Mouse (Mus musculus): ENCODE results near the gene Olfr288. TPM values are rescaled to one million over a fixed set of nuclear protein-coding genes. Genes with fewer than 3 reads are reported as not detected.

Olfr288 gene
- polyA plus RNA-seq, 1 experiment from 2014 or later: not detected

- WGBS: under 1% methylated on average over 38 of the region's 38 CpGs
- H3K9ac ChIP-seq (ENCODE audit: low read depth, low read length): peak overlapping the region; percentile 92
- peaks cover 6% of the 10 kb centered on the region; the same call in 1 of the 2 replicates for H3K4me1 ChIP-seq (ENCODE audit: control insufficient read depth, insufficient read depth, low read length)
- DNase-seq (ENCODE audit: low spot score) (peak; percentile 96), ATAC-seq (ENCODE audit: low read depth) (peak; percentile 96)
- no peaks in the 10 kb centered on the region for H3K27me3 ChIP-seq (replicated peaks; ENCODE audit: control insufficient read depth, insufficient read depth, low read length)
- H3K4me3 ChIP-seq (ENCODE audit: low read depth, low read length): peak overlapping the region; percentile 98
- H3K27ac ChIP-seq (replicated peaks; ENCODE audit: low read depth, low read length): peak overlapping the region; percentile 77
- peak overlapping the region; percentile 83 for H3K4me2 ChIP-seq (ENCODE audit: low read depth, low read length)
- H3K36me3 ChIP-seq (ENCODE audit: control insufficient read depth, insufficient read depth, low read length): peaks cover 17% of the 10 kb centered on the region
- no peaks in the 10 kb centered on the region for H3K9me3 ChIP-seq (ENCODE audit: control insufficient read depth, low read length)
These were observed 49.7 kb downstream of the Olfr288 start for GRCm38 (mm10) chr15:98145559-98146181.

- ATAC-seq (ENCODE audit: low read depth) (peak; percentile 31), DNase-seq (ENCODE audit: low spot score) (no peak)
- Histone ChIP-seq H3K4me1 (ENCODE audit: control insufficient read depth, insufficient read depth, low read length) (peaks cover 6% of the 10 kb centered on the region; the same call in 1 of the 2 replicates), H3K4me2 (ENCODE audit: low read depth, low read length) (peak overlapping the region; percentile 83), H3K9me3 (ENCODE audit: control insufficient read depth, low read length) (no peaks in the 10 kb centered on the region), H3K9ac (ENCODE audit: low read depth, low read length) (peak overlapping the region; percentile 92), H3K4me3 (ENCODE audit: low read depth, low read length) (peak overlapping the region; percentile 98), H3K36me3 (ENCODE audit: control insufficient read depth, insufficient read depth, low read length) (peaks cover 24% of the 10 kb centered on the region), H3K27ac (replicated peaks; ENCODE audit: low read depth, low read length) (peak overlapping the region; percentile 77), H3K27me3 (replicated peaks; ENCODE audit: control insufficient read depth, insufficient read depth, low read length) (no peaks in the 10 kb centered on the region)
- under 1% methylated on average over 20 of the region's 36 CpGs for WGBS
These were observed 50.4 kb downstream of the Olfr288 start for GRCm38 (mm10) chr15:98144861-98145507.

- DNase-seq (ENCODE audit: low spot score) (no peak), ATAC-seq (ENCODE audit: low read depth) (no peak)
- 78% methylated on average over 10 of the region's 10 CpGs for WGBS
- no peaks in the 10 kb centered on the region for H3K27me3 ChIP-seq (replicated peaks; ENCODE audit: control insufficient read depth, insufficient read depth, low read length)
- peaks cover 36% of the 10 kb centered on the region for H3K36me3 ChIP-seq (ENCODE audit: control insufficient read depth, insufficient read depth, low read length)
- no peak overlapping the region for H3K4me2 ChIP-seq (ENCODE audit: low read depth, low read length)
- peaks cover 6% of the 10 kb centered on the region; the same call in 1 of the 2 replicates for H3K4me1 ChIP-seq (ENCODE audit: control insufficient read depth, insufficient read depth, low read length)
- no peak overlapping the region for H3K27ac ChIP-seq (replicated peaks; ENCODE audit: low read depth, low read length)
- H3K9me3 ChIP-seq (ENCODE audit: control insufficient read depth, low read length): no peaks in the 10 kb centered on the region
- H3K9ac ChIP-seq (ENCODE audit: low read depth, low read length): no peak overlapping the region
- H3K4me3 ChIP-seq (ENCODE audit: low read depth, low read length): no peak overlapping the region
These were observed 52.8 kb downstream of the Olfr288 start for GRCm38 (mm10) chr15:98142515-98142914.

- no peak overlapping the region for H3K4me3 ChIP-seq (ENCODE audit: low read depth, low read length)
- DNase-seq (ENCODE audit: low spot score) (no peak), ATAC-seq (ENCODE audit: low read depth) (no peak)
- H3K27ac ChIP-seq (replicated peaks; ENCODE audit: low read depth, low read length): no peak overlapping the region
- WGBS: 75% methylated on average over 5 of the region's 5 CpGs
- peaks cover 53% of the 10 kb centered on the region for H3K36me3 ChIP-seq (ENCODE audit: control insufficient read depth, insufficient read depth, low read length)
- no peaks in the 10 kb centered on the region for H3K27me3 ChIP-seq (replicated peaks; ENCODE audit: control insufficient read depth, insufficient read depth, low read length)
- H3K9ac ChIP-seq (ENCODE audit: low read depth, low read length): no peak overlapping the region
- H3K4me2 ChIP-seq (ENCODE audit: low read depth, low read length): no peak overlapping the region
- H3K4me1 ChIP-seq (ENCODE audit: control insufficient read depth, insufficient read depth, low read length): peaks cover 6% of the 10 kb centered on the region; the same call in 1 of the 2 replicates
- H3K9me3 ChIP-seq (ENCODE audit: control insufficient read depth, low read length): no peaks in the 10 kb centered on the region
These were observed 54.5 kb downstream of the Olfr288 start for GRCm38 (mm10) chr15:98140809-98141208.

- H3K4me1 ChIP-seq (ENCODE audit: control insufficient read depth, insufficient read depth, low read length): peaks cover 5% of the 10 kb centered on the region; the same call in 1 of the 2 replicates
- H3K9me3 ChIP-seq (ENCODE audit: control insufficient read depth, low read length): no peaks in the 10 kb centered on the region
- no peak overlapping the region for H3K4me2 ChIP-seq (ENCODE audit: low read depth, low read length)
- WGBS: 90% methylated on average over 7 of the region's 7 CpGs
- ATAC-seq (ENCODE audit: low read depth) (no peak), DNase-seq (ENCODE audit: low spot score) (no peak)
- no peak overlapping the region for H3K9ac ChIP-seq (ENCODE audit: low read depth, low read length)
- no peaks in the 10 kb centered on the region for H3K27me3 ChIP-seq (replicated peaks; ENCODE audit: control insufficient read depth, insufficient read depth, low read length)
- no peak overlapping the region for H3K4me3 ChIP-seq (ENCODE audit: low read depth, low read length)
- H3K36me3 ChIP-seq (ENCODE audit: control insufficient read depth, insufficient read depth, low read length): peaks cover 62% of the 10 kb centered on the region
- H3K27ac ChIP-seq (replicated peaks; ENCODE audit: low read depth, low read length): no peak overlapping the region
These were observed 55.6 kb downstream of the Olfr288 start for GRCm38 (mm10) chr15:98139763-98140162.

DNA sequence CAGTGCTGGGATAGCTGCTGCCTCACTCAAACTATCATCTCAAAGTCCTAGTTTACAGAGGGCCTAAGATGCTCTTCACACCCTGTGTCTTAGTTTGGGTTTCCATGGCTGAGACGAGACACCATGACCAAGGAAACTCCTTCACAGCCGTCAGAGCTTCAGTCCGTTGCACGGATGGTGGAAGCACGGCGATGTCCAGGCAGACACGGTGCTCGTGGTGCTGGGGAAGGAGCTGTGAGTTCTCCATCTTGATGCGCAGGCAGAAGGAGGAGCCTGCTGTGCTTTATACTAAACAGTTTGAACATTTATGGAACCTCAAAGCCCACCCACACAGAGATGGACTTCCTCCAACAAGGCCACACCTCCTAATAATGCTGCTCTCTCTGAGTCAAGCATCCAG, 58.5 kb downstream of the Olfr288 start:
- WGBS: 90% methylated on average over 9 of the region's 9 CpGs
- H3K4me3 ChIP-seq (ENCODE audit: low read depth, low read length): no peak overlapping the region
- H3K9ac ChIP-seq (ENCODE audit: low read depth, low read length): no peak overlapping the region
- no peak overlapping the region for H3K27ac ChIP-seq (replicated peaks; ENCODE audit: low read depth, low read length)
- H3K4me2 ChIP-seq (ENCODE audit: low read depth, low read length): no peak overlapping the region
- no peaks in the 10 kb centered on the region for H3K9me3 ChIP-seq (ENCODE audit: control insufficient read depth, low read length)
- ATAC-seq (ENCODE audit: low read depth): no peak
- H3K4me1 ChIP-seq (ENCODE audit: control insufficient read depth, insufficient read depth, low read length): no peaks in the 10 kb centered on the region
- peaks cover 81% of the 10 kb centered on the region for H3K36me3 ChIP-seq (ENCODE audit: control insufficient read depth, insufficient read depth, low read length)
- H3K27me3 ChIP-seq (replicated peaks; ENCODE audit: control insufficient read depth, insufficient read depth, low read length): no peaks in the 10 kb centered on the region
- no peak for DNase-seq (ENCODE audit: low spot score)

Other genes with a start within 250 kb of the Olfr288 start
- 47.2 and 51.6 TPM in 2 replicates for gene Tmem106c, start 231.3 kb downstream of the Olfr288 start, polyA plus RNA-seq (2014; fragmentation: Nextera tagmentation; extraction: Ambion mirVana)
- gene Col2a1, start 190.8 kb downstream of the Olfr288 start, polyA plus RNA-seq (2014; fragmentation: Nextera tagmentation; extraction: Ambion mirVana): 372 and 595 TPM in 2 replicates
- gene Pfkm, start 103.0 kb downstream of the Olfr288 start, polyA plus RNA-seq (2014; fragmentation: Nextera tagmentation; extraction: Ambion mirVana): 62.2 and 69.6 TPM in 2 replicates
- gene Senp1, start 101.8 kb downstream of the Olfr288 start, polyA plus RNA-seq (2014; fragmentation: Nextera tagmentation; extraction: Ambion mirVana): 27.2 and 29.4 TPM in 2 replicates
- gene Asb8, start 29.9 kb downstream of the Olfr288 start, polyA plus RNA-seq (2014; fragmentation: Nextera tagmentation; extraction: Ambion mirVana): 58.4 and 62.5 TPM in 2 replicates
- gene Ccdc184, start 28.4 kb downstream of the Olfr288 start, polyA plus RNA-seq (2014; fragmentation: Nextera tagmentation; extraction: Ambion mirVana): 2.0 and 2.5 TPM in 2 replicates
- not detected in 2 replicates for gene Gm44579, start 25.4 kb upstream of the Olfr288 start, polyA plus RNA-seq (2014; fragmentation: Nextera tagmentation; extraction: Ambion mirVana)
- not detected in 2 replicates for gene Olfr287, start 25.5 kb upstream of the Olfr288 start, polyA plus RNA-seq (2014; fragmentation: Nextera tagmentation; extraction: Ambion mirVana)
- not detected in 2 replicates for gene Olfr286, start 38.9 kb upstream of the Olfr288 start, polyA plus RNA-seq (2014; fragmentation: Nextera tagmentation; extraction: Ambion mirVana)
- not detected in 2 replicates for gene H1fnt, start 61.8 kb upstream of the Olfr288 start, polyA plus RNA-seq (2014; fragmentation: Nextera tagmentation; extraction: Ambion mirVana)
- 1.0 TPM in 2 replicates for gene Zfp641, start 100.6 kb upstream of the Olfr288 start, polyA plus RNA-seq (2014; fragmentation: Nextera tagmentation; extraction: Ambion mirVana)
- 0.03 and 0.04 TPM in 2 replicates for gene Olfr285, start 121.8 kb upstream of the Olfr288 start, polyA plus RNA-seq (2014; fragmentation: Nextera tagmentation; extraction: Ambion mirVana)
- 0.43 TPM in 1 of 2 replicates, not detected in the other for gene Olfr284, start 145.4 kb upstream of the Olfr288 start, polyA plus RNA-seq (2014; fragmentation: Nextera tagmentation; extraction: Ambion mirVana)
- gene Olfr283, start 185.4 kb upstream of the Olfr288 start, polyA plus RNA-seq (2014; fragmentation: Nextera tagmentation; extraction: Ambion mirVana): not detected in 2 replicates
- gene Olfr282, start 235.7 kb upstream of the Olfr288 start, polyA plus RNA-seq (2014; fragmentation: Nextera tagmentation; extraction: Ambion mirVana): 0.17 TPM in 1 of 2 replicates, not detected in the other

Measured in embryonic facial prominence, embryonic 14.5 days (tissue).